Mouse (Mus musculus): Measurements from ENCODE around the gene 1700003E16Rik.

DNA sequence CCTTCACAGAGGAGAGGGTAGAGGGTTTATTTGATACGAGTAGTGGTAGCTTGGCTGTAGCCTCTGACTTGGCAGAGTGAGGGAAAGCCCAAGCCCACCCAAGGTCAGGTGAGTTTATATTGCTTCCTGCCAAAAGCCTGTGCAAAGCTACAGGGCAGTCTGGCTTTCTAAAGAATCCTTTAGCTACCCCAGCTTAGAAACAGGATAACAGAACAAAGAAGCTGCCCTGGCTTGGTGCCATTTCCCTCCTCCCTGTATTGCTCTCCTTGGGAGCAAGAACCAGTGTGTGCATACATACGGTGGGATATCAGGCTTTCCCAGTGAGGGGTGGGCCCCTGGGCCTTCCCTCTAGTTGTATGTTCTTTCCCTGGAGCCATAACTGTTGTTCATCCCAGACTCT lies 54.3 kb downstream of the 1700003E16Rik start:
- no peak for TF ChIP-seq ZNF384 (IDR thresholded peaks at IDR 0.05; ENCODE audit: low read depth, low read length)
- no peak for TF ChIP-seq POLR2A (IDR thresholded peaks at IDR 0.05; ENCODE audit: low read depth, low read length)
- no peak for TF ChIP-seq CHD1 (IDR thresholded peaks at IDR 0.05; ENCODE audit: low read depth, low read length)
- no peak for TF ChIP-seq GABPA (IDR thresholded peaks at IDR 0.05; ENCODE audit: insufficient replicate concordance, low read depth, low read length)
- TF ChIP-seq TCF12 (IDR thresholded peaks at IDR 0.05; ENCODE audit: low read depth, low read length) = no peak
- TF ChIP-seq EP300 (IDR thresholded peaks at IDR 0.05; ENCODE audit: low read length) = no peak
